In genomic region chr10:117174645-117175044, GRCm38 (mm10) we compare ENCODE assay signal across 11 mouse cellular contexts. TPM values are rescaled to one million over a fixed set of nuclear protein-coding genes. Genes with fewer than 3 reads are reported as not detected.
DNase-seq lines count a peak whose midpoint lies in the region; ATAC-seq and TF ChIP-seq lines count a peak whose summit lies in the region.
"Had no signal": no experiment of that assay in that cellular context is flagged by ENCODE, and none has a peak within 500 bp of the region (broad histone marks: within the 10 kb centered on the region; RNA-seq: fewer than 3 reads in every experiment).

No protein-coding gene starts in this region.

- H3K4me1 ChIP-seq in forebrain, postnatal 0 days (ENCODE audit: insufficient read depth), result no peaks in the 10 kb centered on the region
- H3K4me1 ChIP-seq in forebrain, embryonic 15.5 days, result no peaks in the 10 kb centered on the region
- peaks cover 10% of the 10 kb centered on the region for H3K4me1 ChIP-seq in testis, adult 2 months (ENCODE audit: control insufficient read depth, insufficient read depth, low read length)
- H3K4me1 ChIP-seq in limb, embryonic 10.5 days, result peaks cover 12% of the 10 kb centered on the region
- H3K4me1 ChIP-seq in thymus, adult 2 months (replicated peaks; ENCODE audit: control insufficient read depth, insufficient read depth, low read length), result no peaks in the 10 kb centered on the region

- no peaks in the 10 kb centered on the region for H3K36me3 ChIP-seq in forebrain, postnatal 0 days (ENCODE audit: insufficient read depth)
- H3K36me3 ChIP-seq in forebrain, embryonic 15.5 days, result no peaks in the 10 kb centered on the region
- no peaks in the 10 kb centered on the region for H3K36me3 ChIP-seq in testis, adult 2 months (ENCODE audit: control insufficient read depth, insufficient read depth, low read length)
- H3K36me3 ChIP-seq in limb, embryonic 10.5 days, result no peaks in the 10 kb centered on the region
- no peaks in the 10 kb centered on the region for H3K36me3 ChIP-seq in thymus, adult 2 months (ENCODE audit: control insufficient read depth, insufficient read depth, low read length)

- H3K4me2 ChIP-seq in forebrain, postnatal 0 days (ENCODE audit: low read depth), result no peak overlapping the region
- H3K4me2 ChIP-seq in forebrain, embryonic 15.5 days (replicated peaks), result no peak overlapping the region

- no peak overlapping the region for H3K4me3 ChIP-seq in forebrain, postnatal 0 days (ENCODE audit: low read depth, low read length)
- no peak overlapping the region for H3K4me3 ChIP-seq in forebrain, embryonic 15.5 days
- H3K4me3 ChIP-seq in testis, adult 2 months (ENCODE audit: control insufficient read depth, low read depth, low read length), result peak overlapping the region; percentile 87
- no peak overlapping the region for H3K4me3 ChIP-seq in limb, embryonic 10.5 days
- H3K4me3 ChIP-seq in thymus, adult 2 months (ENCODE audit: control insufficient read depth, insufficient read depth, low read length), result no peak overlapping the region
- H3K4me3 ChIP-seq in layer of hippocampus, adult 2 months, result no peak overlapping the region

- ATAC-seq in forebrain, postnatal 0 days, result no peak
- ATAC-seq in forebrain, embryonic 15.5 days (replicated peaks), result no peak
- no peak for ATAC-seq in erythroid progenitor cell, adult 5-6 weeks (replicated peaks; ENCODE audit: low FRiP score, poor library complexity, severe bottlenecking)
- ATAC-seq: activated CD4-positive, CD25-positive, alpha-beta regulatory T cell, adult 4 months had no signal

- no peaks in the 10 kb centered on the region for H3K27me3 ChIP-seq in forebrain, postnatal 0 days (ENCODE audit: insufficient read depth, low read length)
- no peaks in the 10 kb centered on the region for H3K27me3 ChIP-seq in forebrain, embryonic 15.5 days
- H3K27me3 ChIP-seq in testis, adult 2 months (ENCODE audit: control insufficient read depth, insufficient read depth, low read length), result no peaks in the 10 kb centered on the region
- H3K27me3 ChIP-seq in limb, embryonic 10.5 days (ENCODE audit: low read depth, poor library complexity, severe bottlenecking), result no peaks in the 10 kb centered on the region
- H3K27me3 ChIP-seq in thymus, adult 2 months (ENCODE audit: control insufficient read depth, insufficient read depth, low read length), result no peaks in the 10 kb centered on the region

- DNase-seq in forebrain, postnatal 0 days, result peak; percentile 11
- no peak for DNase-seq in testis, postnatal 14 days (ENCODE audit: low spot score)
- DNase-seq in limb, embryonic 10.5 days (ENCODE audit: low spot score), result no peak
- DNase-seq in thymus, adult 2 months, result no peak
- no peak for DNase-seq in layer of hippocampus, adult 2 months (ENCODE audit: low spot score in 2 of 2)
- DNase-seq: gastrocnemius, postnatal 10 days had no signal

- WGBS in forebrain, postnatal 0 days, result 67% methylated on average over 12 of the region's 12 CpGs
- WGBS in forebrain, embryonic 15.5 days, result 64% methylated on average over 12 of the region's 12 CpGs
- WGBS in limb, embryonic 10.5 days, result 72% methylated on average over 12 of the region's 12 CpGs
- WGBS in thymus, adult 2 months, result 91% methylated on average over 12 of the region's 12 CpGs

- H3K9me3 ChIP-seq in forebrain, postnatal 0 days (ENCODE audit: low read length), result no peaks in the 10 kb centered on the region
- H3K9me3 ChIP-seq in forebrain, embryonic 15.5 days, result no peaks in the 10 kb centered on the region
- no peaks in the 10 kb centered on the region for H3K9me3 ChIP-seq in limb, embryonic 10.5 days (replicated peaks)

- no peak overlapping the region for H3K9ac ChIP-seq in forebrain, postnatal 0 days
- H3K9ac ChIP-seq in forebrain, embryonic 15.5 days (replicated peaks), result no peak overlapping the region

- no peak for TF ChIP-seq CTCF in forebrain, postnatal 0 days (IDR thresholded peaks at IDR 0.05; ENCODE audit: low read depth)
- no peak for TF ChIP-seq CTCF in testis, adult 2 months (IDR thresholded peaks at IDR 0.05; ENCODE audit: control insufficient read depth, insufficient read depth, insufficient replicate concordance, low read depth, low read length)
- TF ChIP-seq CTCF in thymus, adult 2 months (IDR thresholded peaks at IDR 0.05; ENCODE audit: borderline replicate concordance, control insufficient read depth, extremely low read depth, insufficient read depth, low read length, poor library complexity), result no peak
- TF ChIP-seq CTCF in layer of hippocampus, adult 2 months (conservative IDR thresholded peaks at IDR 0.05), result no peak

- H3K27ac ChIP-seq in forebrain, postnatal 0 days (ENCODE audit: low read depth, low read length), result no peak overlapping the region
- H3K27ac ChIP-seq in forebrain, embryonic 15.5 days (replicated peaks), result no peak overlapping the region
- no peak overlapping the region for H3K27ac ChIP-seq in testis, adult 2 months (ENCODE audit: control insufficient read depth, insufficient read depth, low read depth, low read length)
- 0 out of 2 replicates have a peak overlapping the region, but pooled peaks have one; percentile 7 for H3K27ac ChIP-seq in limb, embryonic 10.5 days
- H3K27ac ChIP-seq in thymus, adult 2 months (ENCODE audit: control insufficient read depth, insufficient read depth, low read length), result no peak overlapping the region
- no peak overlapping the region for H3K27ac ChIP-seq in layer of hippocampus, adult 2 months
- H3K27ac ChIP-seq: macrophage had no signal

- TF ChIP-seq POLR2A in testis, adult 2 months (IDR thresholded peaks at IDR 0.05; ENCODE audit: control insufficient read depth, low read depth, low read length), result no peak
- no peak for TF ChIP-seq POLR2A in thymus, adult 2 months (IDR thresholded peaks at IDR 0.05; ENCODE audit: control insufficient read depth, extremely low read depth, insufficient read depth, low read length, poor library complexity)

RNA-seq across cellular contexts. Expression of gene Frs2, which starts 26.3 kb away (rescaled TPM):
- 17.0 and 28.7 TPM in 2 replicates for total RNA-seq in forebrain, postnatal 0 days (2014; rRNA removed)
- 11.3 and 17.2 TPM in 2 replicates for polyA plus RNA-seq in forebrain, postnatal 0 days (2015; fragmentation: Nextera tagmentation; extraction: Ambion mirVana)
- polyA plus RNA-seq in forebrain, embryonic 15.5 days (2015; fragmentation: Nextera tagmentation; extraction: Ambion mirVana), result 20.0 and 23.7 TPM in 2 replicates
- 8.0 and 10.3 TPM in 2 replicates for polyA plus RNA-seq in testis, adult 2 months (2012; rRNA removed)
- polyA plus RNA-seq in limb, embryonic 10.5 days (2016; fragmentation: Nextera tagmentation; extraction: Ambion mirVana), result 18.0 and 20.0 TPM in 2 replicates
- polyA plus RNA-seq in thymus, adult 2 months (2012; rRNA removed), result 19.8 and 21.1 TPM in 2 replicates
- 10 to 100 TPM; 36.3 to 37.5 TPM for total RNA-seq in layer of hippocampus, adult 2 months (2021)
- total RNA-seq in erythroid progenitor cell, adult 5-6 weeks (2015; ENCODE audit: low replicate concordance), result 32.1 and 44.4 TPM in 2 replicates
- 15.1 and 25.8 TPM in 2 replicates for total RNA-seq in erythroid progenitor cell, adult 5-6 weeks (2017; ENCODE audit: low replicate concordance)

RNA-seq across cellular contexts. Expression of gene Yeats4, which starts 49.7 kb away (rescaled TPM):
- 90.9 and 92.3 TPM in 2 replicates for total RNA-seq in forebrain, postnatal 0 days (2014; rRNA removed)
- polyA plus RNA-seq in forebrain, postnatal 0 days (2015; fragmentation: Nextera tagmentation; extraction: Ambion mirVana), result 96.8 and 104 TPM in 2 replicates
- polyA plus RNA-seq in forebrain, embryonic 15.5 days (2015; fragmentation: Nextera tagmentation; extraction: Ambion mirVana), result 101 and 106 TPM in 2 replicates
- polyA plus RNA-seq in testis, adult 2 months (2012; rRNA removed), result 43.3 and 44.1 TPM in 2 replicates
- 107 and 111 TPM in 2 replicates for polyA plus RNA-seq in limb, embryonic 10.5 days (2016; fragmentation: Nextera tagmentation; extraction: Ambion mirVana)
- 41.6 and 43.3 TPM in 2 replicates for polyA plus RNA-seq in thymus, adult 2 months (2012; rRNA removed)
- total RNA-seq in layer of hippocampus, adult 2 months (2021), result 10 to 100 TPM; 45.2 to 49.3 TPM
- total RNA-seq in erythroid progenitor cell, adult 5-6 weeks (2015; ENCODE audit: low replicate concordance), result 36.4 and 65.8 TPM in 2 replicates
- 57.3 and 94.7 TPM in 2 replicates for total RNA-seq in erythroid progenitor cell, adult 5-6 weeks (2017; ENCODE audit: low replicate concordance)
